Mouse (Mus musculus): ENCODE measurements at regions not wholly inside any gene's neighbourhood (a gene's known extent, or its start where the extent isn't known, plus 50 kb on each side); places are given as distances from the start of the nearest gene placed in this dataset.
A peak's percentile ranks its signal among the peaks of the same experiment; 100 is the strongest.

DNA sequence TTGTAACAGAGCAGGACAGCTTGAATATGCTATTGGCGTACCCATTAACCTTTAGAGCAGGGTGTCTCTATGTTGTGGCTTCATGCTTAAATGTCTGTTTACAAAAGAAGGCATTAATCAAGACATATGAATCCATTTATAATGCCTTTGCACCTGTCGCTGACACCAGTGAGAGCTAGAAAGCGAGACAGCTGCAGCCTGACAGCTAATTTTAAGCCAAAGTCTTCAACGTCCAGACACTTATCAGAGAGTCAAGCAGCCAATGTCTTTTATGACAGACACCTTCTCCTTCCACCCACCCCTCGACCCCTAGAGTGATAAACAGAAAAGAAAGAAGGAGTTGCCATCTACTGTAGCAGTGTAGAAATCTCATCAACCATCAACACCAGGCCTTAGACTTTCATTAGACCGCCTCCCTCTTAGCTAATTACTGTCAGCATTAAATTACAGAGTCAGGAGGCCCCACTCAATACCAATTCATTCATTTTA lies 89.3 kb upstream of the Fam98a start:
- H3K4me3 ChIP-seq (replicated peaks; ENCODE audit: low read length) = no peak overlapping the region
- H3K9me3 ChIP-seq (ENCODE audit: control insufficient read depth, low read length) = no peaks in the 10 kb centered on the region
- no peaks in the 10 kb centered on the region for H3K27me3 ChIP-seq (ENCODE audit: control insufficient read depth, insufficient read depth, low read length)
- no peak overlapping the region for H3K27ac ChIP-seq
- ATAC-seq (ENCODE audit: low FRiP score) (peak; percentile 46; the same call in 1 of the 2 replicates), DNase-seq (ENCODE audit: low spot score) (peak; percentile 51)
- no peaks in the 10 kb centered on the region for H3K36me3 ChIP-seq (replicated peaks; ENCODE audit: control insufficient read depth, insufficient read depth)
- H3K4me1 ChIP-seq (replicated peaks; ENCODE audit: control insufficient read depth, insufficient read depth, low read length) = peaks cover 6% of the 10 kb centered on the region; the same call in 1 of the 2 replicates
- H3K9ac ChIP-seq = no peak overlapping the region
- H3K4me2 ChIP-seq (replicated peaks) = no peak overlapping the region
- WGBS = 27% methylated on average over 6 of the region's 6 CpGs

DNA sequence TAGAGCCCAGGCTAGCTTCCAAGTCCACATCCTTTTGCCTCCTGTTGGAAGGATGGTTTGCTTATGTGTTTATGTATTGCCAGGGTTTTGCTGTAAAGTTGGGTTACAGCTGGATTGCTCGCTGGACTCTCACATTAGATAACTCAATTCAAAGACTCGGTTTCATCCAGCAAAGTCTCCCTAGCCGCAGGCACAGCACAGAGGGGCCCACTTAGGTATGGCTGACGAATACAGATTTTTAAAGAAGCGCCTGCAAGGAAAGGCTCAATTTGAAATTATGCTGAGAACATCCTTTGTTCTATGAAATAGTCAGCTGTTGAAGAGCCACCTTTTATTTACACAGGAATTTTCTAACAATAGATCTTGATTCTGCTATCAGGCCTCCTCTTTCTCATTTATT lies 88.8 kb upstream of the Fam98a start:
- 52% methylated on average over 5 of the region's 5 CpGs for WGBS
- Histone ChIP-seq H3K9me3 (ENCODE audit: control insufficient read depth, low read length) (no peaks in the 10 kb centered on the region), H3K4me3 (replicated peaks; ENCODE audit: low read length) (no peak overlapping the region), H3K27ac (no peak overlapping the region; the same call in 1 of the 2 replicates), H3K4me2 (replicated peaks) (no peak overlapping the region), H3K9ac (no peak overlapping the region), H3K27me3 (ENCODE audit: control insufficient read depth, insufficient read depth, low read length) (no peaks in the 10 kb centered on the region), H3K4me1 (replicated peaks; ENCODE audit: control insufficient read depth, insufficient read depth, low read length) (peaks cover 6% of the 10 kb centered on the region; the same call in 1 of the 2 replicates), H3K36me3 (replicated peaks; ENCODE audit: control insufficient read depth, insufficient read depth) (no peaks in the 10 kb centered on the region)
- ATAC-seq (ENCODE audit: low FRiP score) = no peak
- DNase-seq (ENCODE audit: low spot score) = no peak

GRCm38 (mm10) chr17:75629857-75630256 lies 78.1 kb upstream of the Fam98a start:
- no peak overlapping the region for H3K4me2 ChIP-seq (replicated peaks)
- ATAC-seq (ENCODE audit: low FRiP score) = peak; percentile 64; the same call in 1 of the 2 replicates
- no peaks in the 10 kb centered on the region for H3K9me3 ChIP-seq (ENCODE audit: control insufficient read depth, low read length)
- H3K9ac ChIP-seq = no peak overlapping the region
- WGBS = 66% methylated on average over 4 of the region's 4 CpGs
- H3K4me1 ChIP-seq (replicated peaks; ENCODE audit: control insufficient read depth, insufficient read depth, low read length) = no peaks in the 10 kb centered on the region
- H3K4me3 ChIP-seq (replicated peaks; ENCODE audit: low read length) = no peak overlapping the region
- peak; percentile 73 for DNase-seq (ENCODE audit: low spot score)
- no peaks in the 10 kb centered on the region for H3K27me3 ChIP-seq (ENCODE audit: control insufficient read depth, insufficient read depth, low read length)
- H3K36me3 ChIP-seq (replicated peaks; ENCODE audit: control insufficient read depth, insufficient read depth) = no peaks in the 10 kb centered on the region
- H3K27ac ChIP-seq = no peak overlapping the region

DNA sequence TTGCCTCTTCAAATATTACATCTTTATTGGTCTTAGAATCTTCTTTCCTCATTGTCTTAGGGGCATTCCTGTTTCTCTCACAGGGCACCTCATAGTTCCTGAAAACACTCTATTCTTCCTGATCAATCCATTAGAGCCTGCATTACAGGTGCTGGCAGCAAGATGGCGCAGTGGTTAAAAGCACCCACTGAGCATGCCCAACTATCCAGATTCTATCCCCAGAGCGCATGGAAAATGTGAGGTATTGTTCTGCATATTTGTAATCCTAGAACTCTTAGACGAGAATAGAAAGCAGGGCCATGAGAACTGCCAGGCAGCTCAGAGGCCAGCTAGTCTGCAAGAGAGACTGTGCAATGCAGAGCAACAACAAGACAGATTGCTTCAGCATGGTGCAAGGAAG lies 67.7 kb upstream of the Fam98a start:
- H3K27me3 ChIP-seq (ENCODE audit: control insufficient read depth, insufficient read depth, low read length) = no peaks in the 10 kb centered on the region
- H3K4me2 ChIP-seq (replicated peaks) = no peak overlapping the region
- no peaks in the 10 kb centered on the region for H3K9me3 ChIP-seq (ENCODE audit: control insufficient read depth, low read length)
- 67% methylated on average over 3 of the region's 3 CpGs for WGBS
- ATAC-seq (ENCODE audit: low FRiP score) (no peak), DNase-seq (ENCODE audit: low spot score) (no peak)
- H3K9ac ChIP-seq = no peak overlapping the region
- H3K4me1 ChIP-seq (replicated peaks; ENCODE audit: control insufficient read depth, insufficient read depth, low read length) = 0 out of 2 replicates have a peak, but pooled peaks cover 3% of the 10 kb centered on the region
- H3K27ac ChIP-seq = no peak overlapping the region
- no peak overlapping the region for H3K4me3 ChIP-seq (replicated peaks; ENCODE audit: low read length)
- H3K36me3 ChIP-seq (replicated peaks; ENCODE audit: control insufficient read depth, insufficient read depth) = no peaks in the 10 kb centered on the region

DNA sequence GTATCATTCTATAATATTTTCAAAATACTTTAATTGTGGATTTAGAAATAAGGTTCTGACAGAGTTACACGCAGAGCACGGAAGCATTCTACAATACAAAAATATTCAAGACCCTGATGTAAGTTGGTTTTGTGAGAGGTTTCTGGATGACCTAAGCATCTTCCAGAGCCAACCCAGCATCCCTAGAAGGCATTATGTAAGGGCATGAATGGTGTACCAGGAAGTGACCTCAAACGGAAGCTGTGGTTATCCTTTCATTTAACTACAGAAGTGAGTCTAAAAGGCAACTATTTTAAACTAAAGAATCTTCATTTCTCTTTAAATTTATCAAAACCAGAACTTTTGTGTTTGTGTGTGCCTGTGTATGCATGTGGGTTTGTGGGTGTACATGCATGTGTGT lies 66.8 kb upstream of the Fam98a start:
- WGBS = 99% methylated on average over 3 of the region's 3 CpGs

GRCm38 (mm10) chr17:75617280-75617679 lies 65.5 kb upstream of the Fam98a start:
- H3K27ac ChIP-seq = no peak overlapping the region
- DNase-seq (ENCODE audit: low spot score) (peak; percentile 85), ATAC-seq (ENCODE audit: low FRiP score) (no peak)
- no peaks in the 10 kb centered on the region for H3K36me3 ChIP-seq (replicated peaks; ENCODE audit: control insufficient read depth, insufficient read depth)
- no peak overlapping the region for H3K4me3 ChIP-seq (replicated peaks; ENCODE audit: low read length)
- no peaks in the 10 kb centered on the region for H3K9me3 ChIP-seq (ENCODE audit: control insufficient read depth, low read length)
- H3K9ac ChIP-seq = no peak overlapping the region
- 18% methylated on average over 6 of the region's 6 CpGs for WGBS
- H3K27me3 ChIP-seq (ENCODE audit: control insufficient read depth, insufficient read depth, low read length) = no peaks in the 10 kb centered on the region
- peak overlapping the region; percentile 26 for H3K4me2 ChIP-seq (replicated peaks)
- 0 out of 2 replicates have a peak, but pooled peaks cover 3% of the 10 kb centered on the region for H3K4me1 ChIP-seq (replicated peaks; ENCODE audit: control insufficient read depth, insufficient read depth, low read length)

More for the DNA sequence above, 66.8 kb upstream of the Fam98a start:
- Histone ChIP-seq H3K4me1 (replicated peaks; ENCODE audit: control insufficient read depth, insufficient read depth, low read length) (0 out of 2 replicates have a peak, but pooled peaks cover 3% of the 10 kb centered on the region), H3K27ac (no peak overlapping the region), H3K27me3 (ENCODE audit: control insufficient read depth, insufficient read depth, low read length) (no peaks in the 10 kb centered on the region), H3K9me3 (ENCODE audit: control insufficient read depth, low read length) (no peaks in the 10 kb centered on the region), H3K4me2 (replicated peaks) (no peak overlapping the region), H3K36me3 (replicated peaks; ENCODE audit: control insufficient read depth, insufficient read depth) (no peaks in the 10 kb centered on the region), H3K9ac (no peak overlapping the region), H3K4me3 (replicated peaks; ENCODE audit: low read length) (no peak overlapping the region)
- ATAC-seq (ENCODE audit: low FRiP score) (no peak), DNase-seq (ENCODE audit: low spot score) (no peak)

GRCm38 (mm10) chr17:75615335-75615734 lies 63.6 kb upstream of the Fam98a start:
- DNase-seq (ENCODE audit: low spot score) (peak; percentile 26), ATAC-seq (ENCODE audit: low FRiP score) (no peak)
- H3K4me1 ChIP-seq (replicated peaks; ENCODE audit: control insufficient read depth, insufficient read depth, low read length) = 0 out of 2 replicates have a peak, but pooled peaks cover 3% of the 10 kb centered on the region
- H3K36me3 ChIP-seq (replicated peaks; ENCODE audit: control insufficient read depth, insufficient read depth) = no peaks in the 10 kb centered on the region
- no peak overlapping the region for H3K27ac ChIP-seq
- H3K4me3 ChIP-seq (replicated peaks; ENCODE audit: low read length) = no peak overlapping the region
- 79% methylated on average over 2 of the region's 2 CpGs for WGBS
- H3K27me3 ChIP-seq (ENCODE audit: control insufficient read depth, insufficient read depth, low read length) = no peaks in the 10 kb centered on the region
- no peak overlapping the region for H3K9ac ChIP-seq
- no peak overlapping the region for H3K4me2 ChIP-seq (replicated peaks)
- no peaks in the 10 kb centered on the region for H3K9me3 ChIP-seq (ENCODE audit: control insufficient read depth, low read length)

- H3K9me3 ChIP-seq (ENCODE audit: control insufficient read depth, low read length) = no peaks in the 10 kb centered on the region
- ATAC-seq (ENCODE audit: low FRiP score) = no peak
- DNase-seq (ENCODE audit: low spot score) = no peak
- H3K27ac ChIP-seq = no peak overlapping the region
- no peaks in the 10 kb centered on the region; the same call in 1 of the 2 replicates for H3K4me1 ChIP-seq (replicated peaks; ENCODE audit: control insufficient read depth, insufficient read depth, low read length)
- H3K27me3 ChIP-seq (ENCODE audit: control insufficient read depth, insufficient read depth, low read length) = no peaks in the 10 kb centered on the region
- no peaks in the 10 kb centered on the region for H3K36me3 ChIP-seq (replicated peaks; ENCODE audit: control insufficient read depth, insufficient read depth)
- no peak overlapping the region for H3K4me2 ChIP-seq (replicated peaks)
- 3% methylated on average over 4 of the region's 4 CpGs for WGBS
- H3K9ac ChIP-seq = no peak overlapping the region
- H3K4me3 ChIP-seq (replicated peaks; ENCODE audit: low read length) = no peak overlapping the region
These were observed 51.8 kb upstream of the Fam98a start for GRCm38 (mm10) chr17:75603417-75604086.

Measured in hindbrain, embryonic 14.5 days (tissue).